ENCODE assay signal across 28 mouse cellular contexts in the genomic region with DNA sequence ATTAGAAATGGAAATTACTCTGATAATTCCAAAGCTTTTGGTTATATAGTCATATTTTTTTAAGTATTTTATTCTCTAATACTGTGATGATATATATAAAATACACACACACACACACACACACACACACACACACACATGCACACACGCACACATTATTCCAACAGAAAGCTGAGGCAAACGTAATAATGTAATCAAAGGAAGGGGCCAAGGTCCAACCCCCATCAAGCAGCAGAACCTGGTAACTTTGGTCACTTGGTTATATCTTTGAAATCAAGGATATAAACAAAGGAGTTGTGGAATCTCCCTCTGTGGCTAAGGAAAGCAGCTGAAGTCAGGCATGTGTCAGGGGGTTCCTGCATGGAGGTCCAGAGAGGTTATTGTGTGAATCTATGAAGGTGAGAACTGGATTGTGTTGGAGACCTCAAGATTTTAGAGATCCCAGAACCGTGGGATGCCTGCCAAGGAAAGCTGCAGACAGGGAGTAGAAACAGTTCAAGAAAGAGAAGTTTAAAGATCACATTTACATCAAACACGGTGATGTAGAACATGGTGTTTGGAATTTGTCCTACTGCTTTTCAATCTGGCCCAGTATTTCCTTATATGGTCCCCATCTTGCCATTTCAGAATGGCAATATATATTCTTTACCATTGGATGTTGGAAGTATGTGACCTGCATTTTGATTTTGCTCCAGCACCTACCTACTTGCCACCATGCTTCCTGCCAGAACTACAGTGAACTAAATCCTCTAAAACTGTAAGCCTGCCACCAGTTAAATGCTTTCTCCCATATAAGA. TPM values are rescaled to one million over a fixed set of nuclear protein-coding genes. Genes with fewer than 3 reads are reported as not detected.
"Had no signal": no experiment of that assay in that cellular context is flagged by ENCODE, and none has a peak within 500 bp of the region (broad histone marks: within the 10 kb centered on the region; RNA-seq: fewer than 3 reads in every experiment).

No protein-coding gene starts in this region.

- H3K4me1 ChIP-seq: kidney, embryonic 15.5 days; limb, embryonic 10.5 days; limb, embryonic 13.5 days; liver, embryonic 12.5 days; liver, embryonic 15.5 days; lung, embryonic 15.5 days; megakaryocyte, embryonic 14.5 days; midbrain, embryonic 10.5 days; midbrain, embryonic 13.5 days; neural tube, embryonic 13.5 days; stomach, embryonic 15.5 days had no signal

- H3K4me2 ChIP-seq: kidney, embryonic 15.5 days; limb, embryonic 13.5 days; liver, embryonic 12.5 days; liver, embryonic 15.5 days; lung, embryonic 15.5 days; midbrain, embryonic 13.5 days; neural tube, embryonic 13.5 days; stomach, embryonic 15.5 days had no signal

- H3K9me3 ChIP-seq: kidney, embryonic 15.5 days; liver, embryonic 15.5 days; lung, embryonic 15.5 days; midbrain, embryonic 13.5 days; neural tube, embryonic 13.5 days; stomach, embryonic 15.5 days had no signal

- H3K4me3 ChIP-seq: kidney, embryonic 15.5 days; limb, embryonic 10.5 days; limb, embryonic 13.5 days; liver, embryonic 12.5 days; liver, embryonic 15.5 days; lung, embryonic 15.5 days; megakaryocyte, embryonic 14.5 days; midbrain, embryonic 10.5 days; midbrain, embryonic 13.5 days; myocyte; neural tube, embryonic 13.5 days; stomach, embryonic 15.5 days had no signal

- H3K36me3 ChIP-seq: kidney, embryonic 15.5 days; limb, embryonic 13.5 days; liver, embryonic 12.5 days; liver, embryonic 15.5 days; lung, embryonic 15.5 days; midbrain, embryonic 13.5 days; stomach, embryonic 15.5 days had no signal

- ATAC-seq: liver, embryonic 12.5 days; midbrain, embryonic 13.5 days; midbrain, embryonic 16.5 days had no signal

- DNase-seq: kidney, adult 2 months; kidney, postnatal 10 days; kidney, postnatal 36 days; liver; lung, adult 18-20 months; lung, postnatal 10 days; lung, postnatal 36 days; retina, postnatal 1 day; right cerebral cortex, postnatal 25 days; spleen, adult 18-20 months; thymus, postnatal 25 days had no signal

- H3K27ac ChIP-seq: kidney, embryonic 15.5 days; limb, embryonic 10.5 days; limb, embryonic 13.5 days; liver, embryonic 12.5 days; liver, embryonic 15.5 days; lung, embryonic 15.5 days; midbrain, embryonic 10.5 days; midbrain, embryonic 13.5 days; neural tube, embryonic 13.5 days; stomach, embryonic 15.5 days had no signal

- H3K9ac ChIP-seq: kidney, embryonic 15.5 days; limb, embryonic 13.5 days; liver, embryonic 12.5 days; liver, embryonic 15.5 days; lung, embryonic 15.5 days; midbrain, embryonic 13.5 days; neural tube, embryonic 13.5 days; stomach, embryonic 15.5 days had no signal

- H3K27me3 ChIP-seq: kidney, embryonic 15.5 days; limb, embryonic 13.5 days; liver, embryonic 12.5 days; liver, embryonic 15.5 days; lung, embryonic 15.5 days; megakaryocyte, embryonic 14.5 days; midbrain, embryonic 13.5 days; neural tube, embryonic 13.5 days; stomach, embryonic 15.5 days had no signal

RNA-seq across cellular contexts. Expression of gene 4933416C03Rik, which starts 2.4 kb away (rescaled TPM):
- total RNA-seq: layer of hippocampus, adult 18-20 months; layer of hippocampus, postnatal 14 days; left cerebral cortex, postnatal 25 days had no signal
- polyA plus RNA-seq: kidney, adult 2 months; kidney, embryonic 15.5 days; limb, embryonic 10.5 days; limb, embryonic 13.5 days; liver, embryonic 12.5 days; liver, embryonic 15.5 days; lung, embryonic 15.5 days; midbrain, embryonic 10.5 days; midbrain, embryonic 13.5 days; myocyte; stomach, embryonic 15.5 days; thymus, postnatal 0 days had no signal
